Mouse (Mus musculus) liver, embryonic 16.5 days (tissue): Measurements from ENCODE around the gene Ncam1. TPM values are rescaled to one million over a fixed set of nuclear protein-coding genes. Genes with fewer than 3 reads are reported as not detected.

Experiments
- ATAC-seq: fragments of 200-750 bp; cut with Nextera tagmentation; 2 replicates; pipeline ENCODE4 v1.8.0; 2017; ENCODE audit warnings: low read depth, mild to moderate bottlenecking, moderate number of reproducible peaks, moderate library complexity
- H3K27ac ChIP-seq: fragments of 300-500 bp; sonication (generic); 2 replicates; pipeline ENCODE4 v1.5.1; 2014; ENCODE audit warnings: mild to moderate bottlenecking, low read length
- H3K27me3 ChIP-seq: fragments of 300-500 bp; sonication (generic); 2 replicates; pipeline ENCODE4 v1.6.1; 2014; ENCODE audit warnings: low read depth, low read length, mixed read lengths; ENCODE audit not compliant: control insufficient read depth, insufficient read depth
- H3K36me3 ChIP-seq: fragments of 300-500 bp; sonication (generic); 2 replicates; pipeline ENCODE4 v1.6.1; 2014; ENCODE audit warnings: mild to moderate bottlenecking; ENCODE audit not compliant: control insufficient read depth, insufficient read depth
- H3K4me1 ChIP-seq: fragments of 300-500 bp; sonication (generic); 2 replicates; pipeline ENCODE4 v1.6.1; 2014; ENCODE audit warnings: low read depth, low read length, mixed read lengths; ENCODE audit not compliant: control insufficient read depth
- H3K4me2 ChIP-seq: fragments of 300-500 bp; sonication (generic); 2 replicates; pipeline ENCODE4 v1.6.1; 2014; ENCODE audit warnings: low read depth, low read length, mixed read lengths
- H3K4me3 ChIP-seq: fragments of 300-500 bp; sonication (generic); 2 replicates; pipeline ENCODE4 v1.5.1; 2014; ENCODE audit warnings: low read depth, mild to moderate bottlenecking, low read length
- H3K9ac ChIP-seq: fragments of 300-500 bp; sonication (generic); 2 replicates; pipeline ENCODE4 v1.6.1; 2014; ENCODE audit warnings: low read depth, low read length
- H3K9me3 ChIP-seq: fragments of 300-500 bp; sonication (generic); replicated peaks from 2 replicates; pipeline ENCODE4 v1.6.1; 2016; ENCODE audit warnings: low read length; ENCODE audit not compliant: control insufficient read depth
- WGBS: fragments of 180-500 bp; shearing (Covaris S2); extraction: QIAGEN DNeasy Blood & Tissue Kit; methylation state at CpG from one replicate; pipeline ENCODE4 v1.1.7; 2014; ENCODE audit not compliant: insufficient replicate concordance; 5-methylcytosine and 5-hydroxymethylcytosine counted together
- polyA plus RNA-seq: library from polyadenylated mRNA; unstranded; fragments of >200 nt; fragmentation: Nextera tagmentation; extraction: Ambion mirVana; gene quantifications from 2 replicates; pipeline ENCODE4 v1.2.1, GENCODE M21; 2015

Ncam1 gene
- polyA plus RNA-seq, 1 experiment from 2014 or later = 4.6 TPM

DNA sequence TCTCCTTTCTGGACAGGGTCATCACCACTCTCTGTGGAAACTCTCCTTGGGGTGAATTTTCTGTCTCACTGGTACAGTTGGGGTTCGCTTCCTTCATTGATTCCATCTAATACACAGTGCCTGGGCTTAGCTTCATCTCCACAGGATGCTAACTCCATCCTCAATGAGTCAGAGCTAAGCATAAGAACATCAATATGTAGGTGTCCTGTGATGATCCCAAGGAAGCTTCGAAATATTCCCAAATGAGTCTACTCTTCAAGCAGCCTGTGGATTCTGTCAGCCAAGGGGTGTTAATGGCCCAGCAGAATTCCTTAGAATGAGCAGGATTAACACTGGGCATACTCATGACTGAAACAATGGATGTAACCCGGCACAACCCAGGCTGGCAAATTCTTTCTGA, 144.3 kb downstream of the Ncam1 start:
- no peak for ATAC-seq
- H3K9me3 ChIP-seq = no peaks in the 10 kb centered on the region
- no peak overlapping the region for H3K27ac ChIP-seq
- no peaks in the 10 kb centered on the region for H3K36me3 ChIP-seq
- no peak overlapping the region for H3K4me3 ChIP-seq
- no peak overlapping the region for H3K9ac ChIP-seq
- H3K4me2 ChIP-seq = no peak overlapping the region
- H3K27me3 ChIP-seq = no peaks in the 10 kb centered on the region
- H3K4me1 ChIP-seq = no peaks in the 10 kb centered on the region
- WGBS = 61% methylated on average over 3 of the region's 3 CpGs

DNA sequence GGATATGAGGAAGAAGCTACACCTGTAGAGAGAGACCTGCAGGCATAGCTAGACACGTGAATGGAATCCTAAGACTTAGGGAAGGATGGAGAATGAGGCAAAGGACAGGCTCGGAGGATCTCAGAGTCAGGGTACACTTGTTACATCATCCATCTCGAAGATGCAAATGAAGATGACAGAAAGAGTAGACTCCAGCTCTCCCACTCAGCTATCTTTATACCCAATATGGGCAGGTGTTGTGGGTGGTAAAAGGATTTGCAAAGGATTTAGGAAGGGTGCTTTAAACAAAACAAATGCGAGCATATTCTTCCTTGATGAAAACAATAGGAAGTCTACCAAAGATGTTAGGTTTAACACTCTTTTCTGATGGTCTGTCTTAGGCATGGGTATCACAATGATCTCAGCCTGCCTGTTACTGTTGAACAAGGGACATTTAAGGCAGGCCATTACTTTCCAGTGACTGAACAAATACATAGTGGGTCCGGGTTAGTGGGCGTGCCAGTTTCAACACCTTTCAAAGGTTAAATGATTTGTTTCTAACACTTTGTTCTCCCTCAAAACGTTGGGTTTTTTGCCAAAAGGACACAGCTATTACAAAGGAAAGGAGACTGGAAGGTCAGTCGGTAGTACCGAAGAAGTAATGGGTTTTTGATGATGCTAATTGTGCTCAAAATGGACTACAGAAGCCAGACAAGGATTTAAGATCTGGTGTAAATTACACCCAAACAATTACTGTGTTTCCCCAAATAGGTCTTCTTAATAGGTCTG, 145.1 kb downstream of the Ncam1 start:
- Histone ChIP-seq H3K36me3 (no peaks in the 10 kb centered on the region), H3K4me3 (no peak overlapping the region), H3K27me3 (no peaks in the 10 kb centered on the region), H3K4me1 (no peaks in the 10 kb centered on the region), H3K9ac (no peak overlapping the region), H3K9me3 (no peaks in the 10 kb centered on the region), H3K4me2 (no peak overlapping the region), H3K27ac (no peak overlapping the region)
- no peak for ATAC-seq
- WGBS = 59% methylated on average over 9 of the region's 9 CpGs

- H3K9ac ChIP-seq = no peak overlapping the region
- H3K36me3 ChIP-seq = no peaks in the 10 kb centered on the region
- no peaks in the 10 kb centered on the region for H3K27me3 ChIP-seq
- H3K4me1 ChIP-seq = no peaks in the 10 kb centered on the region
- H3K4me2 ChIP-seq = no peak overlapping the region
- WGBS = 84% methylated on average over 2 of the region's 2 CpGs
- no peak overlapping the region for H3K4me3 ChIP-seq
- no peaks in the 10 kb centered on the region for H3K9me3 ChIP-seq
- no peak for ATAC-seq
- no peak overlapping the region for H3K27ac ChIP-seq
These were observed 154.4 kb downstream of the Ncam1 start for GRCm38 (mm10) chr9:49644296-49644695.

DNA sequence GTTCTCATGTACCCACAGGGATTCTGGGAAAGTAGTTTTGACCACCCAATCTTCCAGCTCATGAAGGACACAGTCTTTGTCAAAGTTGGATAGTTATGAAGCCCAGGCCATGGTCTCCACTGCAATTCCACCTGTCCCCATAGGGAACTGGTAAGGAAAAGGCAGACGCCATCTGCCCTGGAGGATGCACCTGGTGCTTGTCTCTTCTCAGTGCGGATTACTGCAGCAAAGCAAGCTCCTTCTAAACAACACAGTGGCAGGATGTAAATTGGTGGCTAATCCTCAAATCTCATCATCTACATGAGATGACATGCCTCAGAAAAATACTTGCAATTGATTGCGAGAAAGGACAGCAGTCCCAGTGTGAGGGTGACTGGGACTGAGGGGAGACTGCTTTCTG, 158.0 kb downstream of the Ncam1 start:
- Histone ChIP-seq H3K9ac (no peak overlapping the region), H3K36me3 (no peaks in the 10 kb centered on the region), H3K4me2 (no peak overlapping the region), H3K9me3 (no peaks in the 10 kb centered on the region), H3K27me3 (no peaks in the 10 kb centered on the region), H3K27ac (no peak overlapping the region), H3K4me3 (no peak overlapping the region), H3K4me1 (no peaks in the 10 kb centered on the region)
- ATAC-seq = no peak
- 73% methylated on average over 3 of the region's 3 CpGs for WGBS

DNA sequence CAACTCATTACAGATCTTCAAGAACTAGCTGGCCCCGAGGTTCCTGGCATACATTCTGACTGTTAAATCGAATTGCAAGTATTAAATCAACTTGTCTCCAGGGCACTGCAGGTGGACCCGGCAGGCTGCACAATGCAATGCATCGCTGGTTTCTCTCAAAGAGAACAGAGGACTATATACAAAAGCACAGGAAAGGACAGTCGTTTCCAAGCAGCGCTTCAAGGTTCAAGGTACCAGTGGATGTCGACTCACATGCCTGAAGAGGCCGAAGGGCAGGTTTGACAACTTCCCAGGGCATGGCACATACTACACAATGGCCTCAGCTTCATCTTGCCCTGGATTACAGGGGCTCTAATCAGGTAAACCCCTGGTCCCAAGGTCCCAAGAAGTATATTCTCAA, 158.6 kb downstream of the Ncam1 start:
- Histone ChIP-seq H3K27me3 (no peaks in the 10 kb centered on the region), H3K4me2 (no peak overlapping the region), H3K4me3 (no peak overlapping the region), H3K9me3 (no peaks in the 10 kb centered on the region), H3K36me3 (no peaks in the 10 kb centered on the region), H3K27ac (no peak overlapping the region), H3K9ac (no peak overlapping the region), H3K4me1 (no peaks in the 10 kb centered on the region)
- WGBS = 66% methylated on average over 8 of the region's 8 CpGs
- no peak for ATAC-seq

DNA sequence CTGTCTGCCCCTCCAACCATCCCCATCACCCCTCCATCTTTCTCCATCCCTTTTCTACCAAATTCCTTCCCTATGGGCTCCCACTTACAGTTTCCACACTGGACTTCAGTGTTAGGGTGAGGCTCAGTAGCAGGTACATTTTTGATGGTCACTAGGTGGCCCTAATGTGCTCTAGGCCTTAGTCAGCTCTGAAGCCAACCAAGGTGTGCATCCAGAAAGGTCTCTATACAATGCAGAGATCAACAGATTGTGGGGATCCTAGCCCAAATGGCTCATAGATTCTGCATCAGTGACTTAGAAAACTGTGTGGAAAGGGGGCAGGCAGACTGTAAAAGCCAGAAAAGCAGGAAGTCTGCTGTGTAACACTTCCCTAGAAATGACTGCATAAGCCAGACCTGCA, 160.8 kb downstream of the Ncam1 start:
- no peak overlapping the region for H3K4me3 ChIP-seq
- no peak overlapping the region for H3K9ac ChIP-seq
- no peak overlapping the region for H3K4me2 ChIP-seq
- H3K27ac ChIP-seq = no peak overlapping the region
- no peaks in the 10 kb centered on the region for H3K36me3 ChIP-seq
- H3K27me3 ChIP-seq = no peaks in the 10 kb centered on the region
- no peaks in the 10 kb centered on the region for H3K9me3 ChIP-seq
- no peak for ATAC-seq
- H3K4me1 ChIP-seq = no peaks in the 10 kb centered on the region

- WGBS = 58% methylated on average over 11 of the region's 11 CpGs
- Histone ChIP-seq H3K4me1 (no peaks in the 10 kb centered on the region), H3K4me2 (no peak overlapping the region), H3K36me3 (no peaks in the 10 kb centered on the region), H3K4me3 (no peak overlapping the region), H3K27ac (no peak overlapping the region), H3K9me3 (no peaks in the 10 kb centered on the region), H3K27me3 (no peaks in the 10 kb centered on the region), H3K9ac (no peak overlapping the region)
- no peak for ATAC-seq
These were observed 162.9 kb downstream of the Ncam1 start for GRCm38 (mm10) chr9:49635668-49636326.

- Histone ChIP-seq H3K4me3 (no peak overlapping the region), H3K4me1 (no peaks in the 10 kb centered on the region), H3K4me2 (no peak overlapping the region), H3K9ac (no peak overlapping the region), H3K27me3 (no peaks in the 10 kb centered on the region), H3K9me3 (no peaks in the 10 kb centered on the region), H3K27ac (no peak overlapping the region), H3K36me3 (no peaks in the 10 kb centered on the region)
- no peak for ATAC-seq
- 50% methylated on average over 2 of the region's 2 CpGs for WGBS
These were observed 166.1 kb downstream of the Ncam1 start for GRCm38 (mm10) chr9:49632591-49632990.

- no peaks in the 10 kb centered on the region for H3K4me1 ChIP-seq
- no peak overlapping the region for H3K27ac ChIP-seq
- H3K9me3 ChIP-seq = no peaks in the 10 kb centered on the region
- WGBS = 59% methylated on average over 2 of the region's 2 CpGs
- no peaks in the 10 kb centered on the region for H3K36me3 ChIP-seq
- H3K4me3 ChIP-seq = no peak overlapping the region
- no peak overlapping the region for H3K9ac ChIP-seq
- ATAC-seq = no peak
- no peaks in the 10 kb centered on the region for H3K27me3 ChIP-seq
- no peak overlapping the region for H3K4me2 ChIP-seq
These were observed 168.4 kb downstream of the Ncam1 start for GRCm38 (mm10) chr9:49630336-49630735.
